Mouse (Mus musculus) liver, embryonic 12.5 days (tissue): ENCODE measurements around the gene Akr1b3. TPM values are rescaled to one million over a fixed set of nuclear protein-coding genes. Genes with fewer than 3 reads are reported as not detected.

Experiments
- ATAC-seq: fragments of 200-750 bp; cut with Nextera tagmentation; 2 replicates; pipeline ENCODE4 v1.8.0; 2017; ENCODE audit warnings: moderate number of reproducible peaks, mild to moderate bottlenecking, moderate library complexity
- H3K27ac ChIP-seq: fragments of 300-500 bp; sonication (generic); 2 replicates; pipeline ENCODE4 v1.5.1; 2016; ENCODE audit warnings: mild to moderate bottlenecking
- H3K27me3 ChIP-seq: fragments of 300-500 bp; sonication (generic); replicated peaks from 2 replicates; pipeline ENCODE4 v1.6.1; 2016; ENCODE audit warnings: mild to moderate bottlenecking, moderate library complexity
- H3K36me3 ChIP-seq: fragments of 300-500 bp; sonication (generic); 2 replicates; pipeline ENCODE4 v1.6.1; 2016; ENCODE audit warnings: mild to moderate bottlenecking, moderate library complexity
- H3K4me1 ChIP-seq: fragments of 300-500 bp; sonication (generic); 2 replicates; pipeline ENCODE4 v1.6.1; 2016
- H3K4me2 ChIP-seq: fragments of 300-500 bp; sonication (generic); 2 replicates; pipeline ENCODE4 v1.6.1; 2016; ENCODE audit warnings: mild to moderate bottlenecking, moderate library complexity
- H3K4me3 ChIP-seq: fragments of 300-500 bp; sonication (generic); 2 replicates; pipeline ENCODE4 v1.5.1; 2016; ENCODE audit warnings: mild to moderate bottlenecking, moderate library complexity
- H3K9ac ChIP-seq: fragments of 300-500 bp; sonication (generic); 2 replicates; pipeline ENCODE4 v1.6.1; 2016; ENCODE audit warnings: mild to moderate bottlenecking, moderate library complexity
- H3K9me3 ChIP-seq: fragments of 300-500 bp; sonication (generic); replicated peaks from 2 replicates; pipeline ENCODE4 v1.6.1; 2016; ENCODE audit warnings: mild to moderate bottlenecking, moderate library complexity
- WGBS: fragments of 180-500 bp; shearing (Covaris S2); methylation state at CpG from one replicate; pipeline ENCODE4 v1.1.7; 2016; ENCODE audit not compliant: insufficient replicate concordance; 5-methylcytosine and 5-hydroxymethylcytosine counted together
- polyA plus RNA-seq: library from polyadenylated mRNA; unstranded; fragments of >200 nt; fragmentation: Nextera tagmentation; extraction: Ambion mirVana; gene quantifications from 2 replicates; pipeline ENCODE4 v1.2.1, GENCODE M21; 2016

Gene Akr1b3
- polyA plus RNA-seq, 1 experiment from 2014 or later, result 85.0 TPM

- WGBS, result 76% methylated on average over 17 of the region's 17 CpGs
- Histone ChIP-seq H3K4me1 (no peaks in the 10 kb centered on the region), H3K4me3 (no peak overlapping the region), H3K27ac (no peak overlapping the region), H3K4me2 (no peak overlapping the region), H3K36me3 (no peaks in the 10 kb centered on the region), H3K27me3 (no peaks in the 10 kb centered on the region), H3K9ac (no peak overlapping the region), H3K9me3 (no peaks in the 10 kb centered on the region)
- no peak for ATAC-seq
These were observed 27.2 kb downstream of the Akr1b3 start for GRCm38 (mm10) chr6:34290091-34290490.

GRCm38 (mm10) chr6:34288098-34288497 is 29.2 kb downstream of the Akr1b3 start:
- H3K36me3 ChIP-seq, result no peaks in the 10 kb centered on the region
- H3K4me2 ChIP-seq, result no peak overlapping the region
- H3K27ac ChIP-seq, result no peak overlapping the region
- H3K27me3 ChIP-seq, result no peaks in the 10 kb centered on the region
- WGBS, result 72% methylated on average over 10 of the region's 10 CpGs
- ATAC-seq, result no peak
- no peak overlapping the region for H3K4me3 ChIP-seq
- no peaks in the 10 kb centered on the region for H3K4me1 ChIP-seq
- no peaks in the 10 kb centered on the region for H3K9me3 ChIP-seq
- H3K9ac ChIP-seq, result no peak overlapping the region

GRCm38 (mm10) chr6:34286841-34287240 is 30.4 kb downstream of the Akr1b3 start:
- ATAC-seq, result no peak
- no peaks in the 10 kb centered on the region for H3K9me3 ChIP-seq
- H3K9ac ChIP-seq, result no peak overlapping the region
- H3K27me3 ChIP-seq, result no peaks in the 10 kb centered on the region
- H3K36me3 ChIP-seq, result no peaks in the 10 kb centered on the region
- H3K4me1 ChIP-seq, result no peaks in the 10 kb centered on the region
- H3K4me2 ChIP-seq, result no peak overlapping the region
- H3K27ac ChIP-seq, result no peak overlapping the region
- WGBS, result 56% methylated on average over 3 of the region's 3 CpGs
- H3K4me3 ChIP-seq, result no peak overlapping the region

- Histone ChIP-seq H3K27ac (no peak overlapping the region), H3K4me3 (no peak overlapping the region), H3K4me1 (no peaks in the 10 kb centered on the region), H3K27me3 (no peaks in the 10 kb centered on the region), H3K4me2 (no peak overlapping the region), H3K9ac (no peak overlapping the region), H3K36me3 (no peaks in the 10 kb centered on the region), H3K9me3 (no peaks in the 10 kb centered on the region)
- ATAC-seq, result no peak
- 62% methylated on average over 5 of the region's 5 CpGs for WGBS
These were observed 38.9 kb downstream of the Akr1b3 start for GRCm38 (mm10) chr6:34278385-34278784.

GRCm38 (mm10) chr6:34277665-34278064 is 39.6 kb downstream of the Akr1b3 start:
- Histone ChIP-seq H3K4me3 (no peak overlapping the region), H3K9me3 (no peaks in the 10 kb centered on the region), H3K9ac (no peak overlapping the region), H3K27ac (no peak overlapping the region), H3K27me3 (no peaks in the 10 kb centered on the region), H3K4me1 (no peaks in the 10 kb centered on the region), H3K4me2 (no peak overlapping the region), H3K36me3 (no peaks in the 10 kb centered on the region)
- ATAC-seq, result no peak
- 20% methylated on average over 9 of the region's 9 CpGs for WGBS

GRCm38 (mm10) chr6:34274346-34274745 is 42.9 kb downstream of the Akr1b3 start:
- no peak for ATAC-seq
- Histone ChIP-seq H3K27ac (no peak overlapping the region), H3K9me3 (no peaks in the 10 kb centered on the region), H3K36me3 (no peaks in the 10 kb centered on the region), H3K9ac (no peak overlapping the region), H3K4me2 (no peak overlapping the region), H3K4me3 (no peak overlapping the region), H3K4me1 (no peaks in the 10 kb centered on the region), H3K27me3 (no peaks in the 10 kb centered on the region)
- 76% methylated on average over 2 of the region's 2 CpGs for WGBS

GRCm38 (mm10) chr6:34273073-34273472 is 44.2 kb downstream of the Akr1b3 start:
- WGBS, result 17% methylated on average over 2 of the region's 2 CpGs

GRCm38 (mm10) chr6:34272462-34272861 is 44.8 kb downstream of the Akr1b3 start:
- ATAC-seq, result no peak
- WGBS, result 56% methylated on average over 5 of the region's 5 CpGs
- Histone ChIP-seq H3K27ac (no peak overlapping the region), H3K9ac (no peak overlapping the region), H3K4me3 (no peak overlapping the region), H3K4me2 (no peak overlapping the region), H3K36me3 (no peaks in the 10 kb centered on the region), H3K9me3 (no peaks in the 10 kb centered on the region), H3K27me3 (no peaks in the 10 kb centered on the region), H3K4me1 (no peaks in the 10 kb centered on the region)

More at GRCm38 (mm10) chr6:34273073-34273472, 44.2 kb downstream of the Akr1b3 start:
- no peak for ATAC-seq
- Histone ChIP-seq H3K9me3 (no peaks in the 10 kb centered on the region), H3K27me3 (no peaks in the 10 kb centered on the region), H3K4me1 (no peaks in the 10 kb centered on the region), H3K27ac (no peak overlapping the region), H3K36me3 (no peaks in the 10 kb centered on the region), H3K4me3 (no peak overlapping the region), H3K4me2 (no peak overlapping the region), H3K9ac (no peak overlapping the region)

- H3K36me3 ChIP-seq, result no peaks in the 10 kb centered on the region
- H3K4me2 ChIP-seq, result no peak overlapping the region
- H3K9me3 ChIP-seq, result no peaks in the 10 kb centered on the region
- 52% methylated on average over 6 of the region's 6 CpGs for whole genome bisulfite sequencing
- H3K4me3 ChIP-seq, result no peak overlapping the region
- no peak for ATAC-seq
- no peak overlapping the region for H3K27ac ChIP-seq
- H3K4me1 ChIP-seq, result no peaks in the 10 kb centered on the region
- no peak overlapping the region for H3K9ac ChIP-seq
- H3K27me3 ChIP-seq, result no peaks in the 10 kb centered on the region
These were observed 46.6 kb downstream of the Akr1b3 start for GRCm38 (mm10) chr6:34270717-34271116.

- Histone ChIP-seq H3K4me1 (no peaks in the 10 kb centered on the region), H3K4me2 (no peak overlapping the region), H3K4me3 (no peak overlapping the region), H3K9me3 (no peaks in the 10 kb centered on the region), H3K27ac (no peak overlapping the region), H3K27me3 (no peaks in the 10 kb centered on the region), H3K9ac (no peak overlapping the region), H3K36me3 (no peaks in the 10 kb centered on the region)
- no peak for ATAC-seq
- 70% methylated on average over 5 of the region's 5 CpGs for WGBS
These were observed 58.7 kb downstream of the Akr1b3 start for GRCm38 (mm10) chr6:34258546-34258945.

Other genes starting within 250 kb of the Akr1b3 start
- gene Slc35b4, start 140.4 kb downstream of the Akr1b3 start, polyA plus RNA-seq, result 26.6 and 27.4 TPM in 2 replicates
- 6.8 and 8.3 TPM in 2 replicates for gene Akr1b8, start 36.6 kb upstream of the Akr1b3 start, polyA plus RNA-seq
- gene Akr1b10, start 66.7 kb upstream of the Akr1b3 start, polyA plus RNA-seq, result 8.9 and 9.3 TPM in 2 replicates
- 1.4 and 2.0 TPM in 2 replicates for gene Akr1b7, start 94.9 kb upstream of the Akr1b3 start, polyA plus RNA-seq
- 87.1 and 88.2 TPM in 2 replicates for gene Bpgm, start 158.7 kb upstream of the Akr1b3 start, polyA plus RNA-seq